Mouse (Mus musculus) spleen, postnatal 36 days (tissue): ENCODE results near the gene Gm8126.
"Not testable (repeated sequence)": the region's sequence is repeated elsewhere in the genome, so short reads cannot be mapped to it uniquely, and the experiment has no call there.

Source experiments
- DNase-seq, 2 experiments: peaks; one replicate each; pipeline ENCODE4 v3.0.0; 2022; ENCODE audit warnings: low spot score in 2 of 2, mixed read lengths in 1 of 2

Gene Gm8126

GRCm38 (mm10) chr14:43258349-43258748 lies at the start of gene Gm8126:
Gene Gm8126, plus strand, starts transcription at chr14:43258649.
- DNase-seq: not testable (repeated sequence)

- DNase-seq: not testable (repeated sequence)
Observed at GRCm38 (mm10) chr14:43235204-43235603, 23.2 kb upstream of the Gm8126 start, which contains the start of gene Gm8122. Gene Gm8122, minus strand, starts transcription at chr14:43235304.

- DNase-seq: not testable (repeated sequence)
Observed at GRCm38 (mm10) chr14:43237769-43238168, 20.7 kb upstream of the Gm8126 start.

GRCm38 (mm10) chr14:43249611-43250170 lies 8.8 kb upstream of the Gm8126 start:
- peak in 1 of 2 experiments; percentile 11 for DNase-seq

DNA sequence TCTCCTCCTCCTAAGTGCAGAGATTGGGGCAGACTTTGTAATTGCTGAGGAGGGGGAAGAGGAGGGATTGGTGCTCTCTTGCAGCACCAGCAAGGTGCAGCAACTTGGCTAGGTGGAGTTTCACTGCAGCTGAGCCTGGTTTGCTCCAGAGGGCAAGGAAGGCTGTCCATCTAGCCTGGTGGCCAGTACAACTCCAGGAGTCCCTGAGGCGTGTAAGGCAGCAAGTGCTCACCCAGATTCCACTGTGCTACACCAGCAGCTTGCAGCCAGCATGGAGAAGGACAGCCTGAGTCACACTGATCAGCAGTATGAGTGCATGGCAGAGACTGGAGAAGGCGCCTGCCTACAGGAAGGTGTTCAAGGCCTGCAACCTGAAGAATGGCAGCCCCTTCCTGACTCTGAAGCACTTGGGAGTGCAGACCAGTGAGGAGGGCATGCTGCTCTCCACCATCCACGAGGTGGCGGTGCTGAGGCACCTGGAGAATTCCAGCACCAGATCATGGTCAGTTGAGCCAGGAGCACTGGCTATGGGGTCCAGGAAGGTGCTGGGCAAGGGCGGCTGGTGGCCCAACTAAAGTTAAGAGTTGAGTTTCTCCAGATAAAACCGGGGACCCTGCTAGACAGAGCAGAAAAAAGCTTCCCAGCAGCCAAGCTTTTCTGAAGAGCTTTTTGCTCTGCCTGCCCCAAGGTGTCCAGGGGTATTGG lies 7.7 kb upstream of the Gm8126 start:
- peak in 1 of 2 experiments; percentile 3 for DNase-seq

DNA sequence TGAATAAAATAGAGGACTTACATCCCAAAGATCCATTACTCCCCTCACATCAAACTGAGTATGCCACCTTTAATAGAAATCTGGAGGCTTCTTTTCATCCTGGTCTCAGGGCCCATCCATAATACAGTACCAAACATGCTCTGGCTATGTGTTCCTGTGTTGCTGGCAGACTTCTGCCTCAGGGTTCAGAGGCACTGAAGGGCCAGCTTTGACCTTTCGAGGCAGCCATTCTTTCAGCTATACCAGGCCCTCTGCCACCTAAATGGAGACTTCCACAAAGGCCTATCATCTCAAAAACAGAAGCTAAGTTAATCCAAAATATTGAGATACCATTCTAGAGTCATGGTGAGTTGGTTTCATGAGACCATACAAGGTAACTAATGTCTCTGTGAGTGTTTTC lies 1.9 kb upstream of the Gm8126 start:
- DNase-seq: not testable (repeated sequence)

- not testable (repeated sequence) for DNase-seq
Observed at GRCm38 (mm10) chr14:43263421-43263820, 5.0 kb downstream of the Gm8126 start.

GRCm38 (mm10) chr14:43268521-43269084 lies 10.2 kb downstream of the Gm8126 start:
- not testable (repeated sequence) for DNase-seq

GRCm38 (mm10) chr14:43269211-43269610 lies 10.8 kb downstream of the Gm8126 start:
- DNase-seq: not testable (repeated sequence)

DNA sequence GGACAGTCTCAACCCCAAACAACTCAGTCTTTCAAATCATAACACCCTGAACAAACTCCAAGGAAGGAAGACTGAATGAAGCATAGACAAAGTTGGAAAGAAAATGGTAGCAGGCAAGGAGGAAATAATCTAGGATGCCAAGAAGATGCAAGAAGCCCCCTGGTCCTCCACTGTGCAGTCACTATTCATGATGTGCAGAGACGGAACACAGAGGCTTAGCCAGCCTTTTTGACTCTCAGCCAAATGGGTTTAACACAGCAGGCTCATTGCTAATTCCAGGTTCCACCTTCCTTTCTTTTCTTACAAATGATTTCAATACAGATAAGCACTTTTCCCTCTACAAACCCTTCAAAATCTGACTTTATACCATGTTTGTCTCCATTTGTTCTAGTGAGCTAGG lies 14.7 kb downstream of the Gm8126 start:
- DNase-seq: not testable (repeated sequence)

- peak in 1 of 2 experiments; percentile 23 for DNase-seq
Observed at GRCm38 (mm10) chr14:43274986-43275511, 16.6 kb downstream of the Gm8126 start, which contains the start of gene Gm9732. Gene Gm9732, plus strand, starts transcription at chr14:43275036.

DNA sequence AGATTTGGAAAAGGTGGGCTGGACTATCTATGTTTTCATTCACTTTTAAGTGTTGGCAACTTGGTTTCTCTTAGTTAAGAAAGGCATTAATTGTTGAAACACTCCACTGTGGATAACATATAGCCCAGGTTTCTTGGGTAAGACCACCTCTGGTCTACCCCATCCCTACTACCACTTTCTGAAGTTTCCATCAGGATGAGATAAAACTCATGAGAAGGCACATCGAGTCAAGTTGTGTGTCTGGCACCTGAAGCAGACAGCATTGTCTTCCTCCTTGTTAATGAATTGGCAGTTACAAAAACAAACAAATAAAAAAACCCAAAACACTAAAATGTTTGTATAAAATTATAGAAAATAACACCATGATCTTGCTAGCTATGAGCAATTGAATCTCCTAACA lies 17.3 kb downstream of the Gm8126 start:
- DNase-seq: not testable (repeated sequence)

- DNase-seq: not testable (repeated sequence)
Observed at GRCm38 (mm10) chr14:43277468-43277867, 19.0 kb downstream of the Gm8126 start.

GRCm38 (mm10) chr14:43278146-43278545 lies 19.7 kb downstream of the Gm8126 start:
- not testable (repeated sequence) for DNase-seq

- not testable (repeated sequence) for DNase-seq
Observed at GRCm38 (mm10) chr14:43278681-43279080, 20.2 kb downstream of the Gm8126 start.

- DNase-seq: not testable (repeated sequence)
Observed at GRCm38 (mm10) chr14:43293503-43293902, 35.1 kb downstream of the Gm8126 start, which contains the start of gene Gm8127. Gene Gm8127, minus strand, starts transcription at chr14:43293832.
